Mouse (Mus musculus) urinary bladder, adult 18-20 months (tissue): ENCODE results near the gene Tceal9.
"Not testable (repeated sequence)": the region's sequence is repeated elsewhere in the genome, so short reads cannot be mapped to it uniquely, and the experiment has no call there.

Experiments used
- DNase-seq, 2 experiments: peaks; one replicate each; pipeline ENCODE4 v3.0.0; 2022; ENCODE audit warnings: low spot score in 2 of 2, mixed read lengths in 2 of 2

The Tceal9 gene

GRCm38 (mm10) chrX:136244574-136245229 lies at the start of gene Tceal9:
TSS of gene Tceal9 (plus strand) at chrX:136245079.
- DNase-seq: peak; percentile 38 to 60

GRCm38 (mm10) chrX:136195193-136195944 lies 49.5 kb upstream of the Tceal9 start:
- DNase-seq: no peak

GRCm38 (mm10) chrX:136196873-136197272 lies 48.0 kb upstream of the Tceal9 start:
- DNase-seq: no peak

- no peak for DNase-seq
These were observed 41.6 kb upstream of the Tceal9 start for GRCm38 (mm10) chrX:136203257-136203656.

GRCm38 (mm10) chrX:136203664-136204066 lies 41.2 kb upstream of the Tceal9 start, which contains the start of gene Tceal5:
TSS of gene Tceal5 (minus strand) at chrX:136203876.
- DNase-seq: peak; percentile 3 to 9

GRCm38 (mm10) chrX:136204406-136204805 lies 40.5 kb upstream of the Tceal9 start:
- DNase-seq: no peak

- no peak for DNase-seq
These were observed 31.5 kb upstream of the Tceal9 start for GRCm38 (mm10) chrX:136213396-136213795.

- not testable (repeated sequence) for DNase-seq
These were observed 29.9 kb upstream of the Tceal9 start, which contains the start of the genes Tceal7 and Bex1 for GRCm38 (mm10) chrX:136214729-136215677. TSS of gene Tceal7 (plus strand) at chrX:136214779. TSS of gene Bex1 (minus strand) at chrX:136215513.

GRCm38 (mm10) chrX:136216303-136216702 lies 28.6 kb upstream of the Tceal9 start:
- no peak for DNase-seq

GRCm38 (mm10) chrX:136223714-136224113 lies 21.2 kb upstream of the Tceal9 start:
- no peak for DNase-seq

- no peak for DNase-seq
These were observed 17.1 kb upstream of the Tceal9 start for GRCm38 (mm10) chrX:136227768-136228167.

GRCm38 (mm10) chrX:136238118-136238517 lies 6.8 kb upstream of the Tceal9 start:
- DNase-seq: no peak

GRCm38 (mm10) chrX:136243181-136243580 lies 1.7 kb upstream of the Tceal9 start:
- DNase-seq: no peak

- DNase-seq: no peak
These were observed 717 bp downstream of the Tceal9 start for GRCm38 (mm10) chrX:136245521-136246071.

- no peak for DNase-seq
These were observed 3.9 kb downstream of the Tceal9 start for GRCm38 (mm10) chrX:136248811-136249210.

- DNase-seq: no peak
These were observed 4.8 kb downstream of the Tceal9 start for GRCm38 (mm10) chrX:136249671-136250070.

GRCm38 (mm10) chrX:136252023-136252729 lies 7.3 kb downstream of the Tceal9 start:
- no peak for DNase-seq

- DNase-seq: no peak
These were observed 22.8 kb downstream of the Tceal9 start for GRCm38 (mm10) chrX:136267720-136268119.

GRCm38 (mm10) chrX:136268173-136268572 lies 23.3 kb downstream of the Tceal9 start:
- no peak for DNase-seq

- DNase-seq: not testable (repeated sequence)
These were observed 25.0 kb downstream of the Tceal9 start, which contains the start of gene Bex3 for GRCm38 (mm10) chrX:136269743-136270392. TSS of gene Bex3 (plus strand) at chrX:136270253.
